In genomic region chr3:68493170-68493585, GRCm38 (mm10) we compare ENCODE assay signal across 9 mouse cellular contexts.
A peak's percentile ranks its signal among the peaks of the same experiment; 100 is the strongest.
DNase-seq lines count a peak whose midpoint lies in the region; ATAC-seq lines count a peak whose summit lies in the region.
"Had no signal": no experiment of that assay in that cellular context is flagged by ENCODE, and none has a peak within 500 bp of the region (broad histone marks: within the 10 kb centered on the region; RNA-seq: fewer than 3 reads in every experiment).

No protein-coding gene starts in this region.

- peak; percentile 63 for ATAC-seq in heart, embryonic 11.5 days (replicated peaks; ENCODE audit: insufficient number of reproducible peaks, low FRiP score, low TSS enrichment)
- peak; percentile 65 for ATAC-seq in kidney, embryonic 15.5 days (replicated peaks; ENCODE audit: low FRiP score)
- ATAC-seq in stomach, embryonic 15.5 days (ENCODE audit: insufficient read depth, low FRiP score, low read depth) = peak; percentile 64

- peak overlapping the region; percentile 79 for H3K4me2 ChIP-seq in heart, embryonic 11.5 days
- peak overlapping the region; percentile 100 for H3K4me2 ChIP-seq in kidney, embryonic 15.5 days
- H3K4me2 ChIP-seq in stomach, embryonic 15.5 days = peak overlapping the region; percentile 94

- no peaks in the 10 kb centered on the region for H3K27me3 ChIP-seq in heart, embryonic 11.5 days (ENCODE audit: control insufficient read depth, insufficient read depth, low read length)
- H3K27me3 ChIP-seq in kidney, embryonic 15.5 days = no peaks in the 10 kb centered on the region
- no peaks in the 10 kb centered on the region for H3K27me3 ChIP-seq in stomach, embryonic 15.5 days (replicated peaks)

- H3K36me3 ChIP-seq in heart, embryonic 11.5 days (ENCODE audit: control insufficient read depth, insufficient read depth, low read length) = no peaks in the 10 kb centered on the region
- no peaks in the 10 kb centered on the region for H3K36me3 ChIP-seq in kidney, embryonic 15.5 days
- no peaks in the 10 kb centered on the region for H3K36me3 ChIP-seq in stomach, embryonic 15.5 days

- H3K4me1 ChIP-seq in heart, embryonic 11.5 days (ENCODE audit: control insufficient read depth, insufficient read depth, low read length) = peaks cover 15% of the 10 kb centered on the region
- H3K4me1 ChIP-seq in kidney, embryonic 15.5 days = peaks cover 47% of the 10 kb centered on the region
- peaks cover 20% of the 10 kb centered on the region for H3K4me1 ChIP-seq in stomach, embryonic 15.5 days

- WGBS in heart, embryonic 11.5 days (ENCODE audit: insufficient replicate concordance) = 0% methylated on average over 12 of the region's 12 CpGs
- under 1% methylated on average over 12 of the region's 12 CpGs for WGBS in kidney, embryonic 15.5 days
- 3% methylated on average over 12 of the region's 12 CpGs for WGBS in stomach, embryonic 15.5 days

- peak overlapping the region; percentile 98 for H3K27ac ChIP-seq in heart, embryonic 11.5 days (ENCODE audit: low read depth, low read length)
- H3K27ac ChIP-seq in kidney, embryonic 15.5 days = peak overlapping the region; percentile 98
- peak overlapping the region; percentile 96 for H3K27ac ChIP-seq in stomach, embryonic 15.5 days
- H3K27ac ChIP-seq: macrophage had no signal

- peak; percentile 29 for DNase-seq in gastrocnemius, adult 18-20 months (ENCODE audit: low spot score)
- DNase-seq in gastrocnemius, postnatal 10 days = no peak
- peak; percentile 71 for DNase-seq in embryo, embryonic 10.5 days (ENCODE audit: low spot score)
- DNase-seq in lung, postnatal 10 days = peak; percentile 83
- no peak for DNase-seq in thymus, postnatal 10 days (ENCODE audit: low spot score in 2 of 2)

- peak overlapping the region; percentile 80 for H3K4me3 ChIP-seq in heart, embryonic 11.5 days (ENCODE audit: low read depth, low read length)
- H3K4me3 ChIP-seq in kidney, embryonic 15.5 days (replicated peaks) = peak overlapping the region; percentile 78
- H3K4me3 ChIP-seq in stomach, embryonic 15.5 days (replicated peaks) = peak overlapping the region; percentile 69

- no peaks in the 10 kb centered on the region for H3K9me3 ChIP-seq in heart, embryonic 11.5 days (replicated peaks; ENCODE audit: control insufficient read depth, low read length)
- H3K9me3 ChIP-seq in kidney, embryonic 15.5 days (replicated peaks) = no peaks in the 10 kb centered on the region
- H3K9me3 ChIP-seq in stomach, embryonic 15.5 days = no peaks in the 10 kb centered on the region

- H3K9ac ChIP-seq in heart, embryonic 11.5 days (ENCODE audit: low read depth, low read length) = peak overlapping the region; percentile 90
- peak overlapping the region; percentile 86 for H3K9ac ChIP-seq in kidney, embryonic 15.5 days
- H3K9ac ChIP-seq in stomach, embryonic 15.5 days = peak overlapping the region; percentile 62

Comparison
In these comparisons a context has a peak if more than half of its experiments do, and no peak if none do; other contexts are left out.
1. DNase-seq: peak in gastrocnemius, adult 18-20 months (single experiment), embryo, embryonic 10.5 days (single experiment) and lung, postnatal 10 days (single experiment); none in gastrocnemius, postnatal 10 days (single experiment) and thymus, postnatal 10 days (0 of 2).
2. Peak in every context shown above with its lines, with median percentiles within 50 percentile points of each other: ATAC-seq, H3K27ac ChIP-seq, H3K4me2 ChIP-seq, H3K4me3 ChIP-seq and H3K9ac ChIP-seq.